Mouse (Mus musculus) embryonic facial prominence, embryonic 15.5 days (tissue): ENCODE data around the gene Tmem165. TPM values are rescaled to one million over a fixed set of nuclear protein-coding genes. Genes with fewer than 3 reads are reported as not detected.
A peak's percentile ranks its signal among the peaks of the same experiment; 100 is the strongest.

Source experiments
- ATAC-seq: fragments of 200-750 bp; cut with Nextera tagmentation; 2 replicates; pipeline ENCODE4 v1.8.0; 2017; ENCODE audit warnings: low read depth, moderate TSS enrichment; ENCODE audit not compliant: insufficient number of reproducible peaks, low FRiP score, low TSS enrichment
- H3K27ac ChIP-seq: fragments of 300-500 bp; sonication (generic); replicated peaks from 2 replicates; pipeline ENCODE4 v1.5.1; 2015; ENCODE audit warnings: mild to moderate bottlenecking, inconsistent platforms
- H3K27me3 ChIP-seq: fragments of 300-500 bp; sonication (generic); 2 replicates; pipeline ENCODE4 v1.6.1; 2015; ENCODE audit warnings: inconsistent platforms
- H3K36me3 ChIP-seq: fragments of 300-500 bp; sonication (generic); 2 replicates; pipeline ENCODE4 v1.6.1; 2015; ENCODE audit warnings: mild to moderate bottlenecking, inconsistent platforms
- H3K4me1 ChIP-seq: fragments of 300-500 bp; sonication (generic); 2 replicates; pipeline ENCODE4 v1.6.1; 2015; ENCODE audit warnings: inconsistent platforms
- H3K4me2 ChIP-seq: fragments of 300-500 bp; sonication (generic); replicated peaks from 2 replicates; pipeline ENCODE4 v1.6.1; 2015; ENCODE audit warnings: mild to moderate bottlenecking, inconsistent platforms
- H3K4me3 ChIP-seq: fragments of 300-500 bp; sonication (generic); replicated peaks from 2 replicates; pipeline ENCODE4 v1.5.1; 2015; ENCODE audit warnings: mild to moderate bottlenecking, inconsistent platforms
- H3K9ac ChIP-seq: fragments of 300-500 bp; sonication (generic); 2 replicates; pipeline ENCODE4 v1.6.1; 2015; ENCODE audit warnings: inconsistent platforms
- H3K9me3 ChIP-seq: fragments of 300-500 bp; sonication (generic); replicated peaks from 2 replicates; pipeline ENCODE4 v1.6.1; 2016; ENCODE audit warnings: inconsistent platforms
- WGBS: fragments of 180-500 bp; shearing (Covaris S2); methylation state at CpG from one replicate; pipeline ENCODE4 v1.1.7; 2015; 5-methylcytosine and 5-hydroxymethylcytosine counted together
- polyA plus RNA-seq: library from polyadenylated mRNA; unstranded; fragments of >200 nt; fragmentation: Nextera tagmentation; extraction: Ambion mirVana; gene quantifications from 2 replicates; pipeline ENCODE4 v1.2.1, GENCODE M21; 2015

Gene Tmem165
- polyA plus RNA-seq, 1 experiment from 2014 or later: 94.0 TPM

- no peak overlapping the region for H3K4me2 ChIP-seq
- 89% methylated on average over 4 of the region's 4 CpGs for WGBS
- no peak for ATAC-seq
- no peaks in the 10 kb centered on the region for H3K36me3 ChIP-seq
- H3K27me3 ChIP-seq: no peaks in the 10 kb centered on the region
- no peak overlapping the region for H3K4me3 ChIP-seq
- no peaks in the 10 kb centered on the region for H3K9me3 ChIP-seq
- H3K27ac ChIP-seq: no peak overlapping the region
- no peak overlapping the region for H3K9ac ChIP-seq
- 0 out of 2 replicates have a peak, but pooled peaks cover 6% of the 10 kb centered on the region for H3K4me1 ChIP-seq
These were observed 8.6 kb upstream of the Tmem165 start for GRCm38 (mm10) chr5:76175051-76175450.

- H3K4me2 ChIP-seq: no peak overlapping the region
- 0 out of 2 replicates have a peak, but pooled peaks cover 6% of the 10 kb centered on the region for H3K4me1 ChIP-seq
- H3K9ac ChIP-seq: no peak overlapping the region
- H3K36me3 ChIP-seq: no peaks in the 10 kb centered on the region
- ATAC-seq: no peak
- H3K27me3 ChIP-seq: no peaks in the 10 kb centered on the region
- no peaks in the 10 kb centered on the region for H3K9me3 ChIP-seq
- H3K27ac ChIP-seq: no peak overlapping the region
- 35% methylated on average over 3 of the region's 3 CpGs for WGBS
- H3K4me3 ChIP-seq: no peak overlapping the region
These were observed 7.3 kb upstream of the Tmem165 start for GRCm38 (mm10) chr5:76176411-76176810.

DNA sequence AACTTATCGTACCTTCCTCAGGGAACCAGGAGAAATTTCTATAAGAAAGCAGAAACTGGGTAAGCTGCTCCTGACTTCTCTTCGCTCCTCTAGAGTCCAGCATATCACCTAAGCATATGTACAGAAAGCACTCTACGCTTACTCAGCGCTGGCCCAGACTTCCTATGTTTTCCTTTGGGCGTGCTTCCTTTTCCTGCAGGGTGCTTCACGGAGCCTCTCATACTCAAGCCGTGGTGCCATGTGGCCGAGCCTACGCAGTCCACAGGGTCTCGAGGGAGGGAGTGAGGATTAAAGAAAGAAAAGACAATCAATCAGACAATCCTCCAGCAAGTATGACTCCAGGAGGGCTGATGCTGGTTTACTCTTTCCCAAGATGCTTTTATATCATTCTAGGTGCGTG lies 6.8 kb upstream of the Tmem165 start:
- Histone ChIP-seq H3K9me3 (no peaks in the 10 kb centered on the region), H3K27me3 (no peaks in the 10 kb centered on the region), H3K4me2 (no peak overlapping the region), H3K9ac (no peak overlapping the region), H3K36me3 (no peaks in the 10 kb centered on the region), H3K27ac (no peak overlapping the region), H3K4me3 (no peak overlapping the region), H3K4me1 (0 out of 2 replicates have a peak, but pooled peaks cover 7% of the 10 kb centered on the region)
- 55% methylated on average over 11 of the region's 11 CpGs for WGBS
- ATAC-seq: no peak

DNA sequence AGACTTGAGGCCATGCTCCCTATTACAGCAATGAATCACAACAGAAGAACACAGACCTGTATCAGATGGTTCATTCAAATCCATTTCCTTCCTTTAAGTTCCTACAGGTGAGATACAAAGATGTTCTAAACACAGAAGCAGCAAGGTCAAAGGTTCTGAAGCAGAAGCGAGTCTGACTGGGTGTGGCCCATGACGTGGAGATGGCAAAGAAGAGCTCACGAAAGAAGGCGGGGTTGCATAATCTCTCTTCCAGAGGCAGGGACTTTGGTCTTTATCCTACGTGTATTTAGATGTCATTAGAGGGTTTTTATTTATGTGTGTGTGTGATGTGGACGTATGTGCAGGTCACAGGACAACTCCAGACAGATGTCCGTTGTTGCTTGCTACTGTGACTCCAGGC lies 6.0 kb upstream of the Tmem165 start:
- no peaks in the 10 kb centered on the region for H3K36me3 ChIP-seq
- H3K4me2 ChIP-seq: no peak overlapping the region
- ATAC-seq: no peak
- H3K9ac ChIP-seq: no peak overlapping the region
- peaks cover 15% of the 10 kb centered on the region; the same call in 1 of the 2 replicates for H3K4me1 ChIP-seq
- H3K27ac ChIP-seq: no peak overlapping the region
- H3K4me3 ChIP-seq: no peak overlapping the region
- no peaks in the 10 kb centered on the region for H3K9me3 ChIP-seq
- no peaks in the 10 kb centered on the region for H3K27me3 ChIP-seq
- WGBS: 73% methylated on average over 7 of the region's 7 CpGs

GRCm38 (mm10) chr5:76179171-76179570 lies 4.5 kb upstream of the Tmem165 start:
- H3K27me3 ChIP-seq: no peaks in the 10 kb centered on the region
- no peak for ATAC-seq
- H3K9me3 ChIP-seq: no peaks in the 10 kb centered on the region
- peaks cover 23% of the 10 kb centered on the region for H3K4me1 ChIP-seq
- H3K27ac ChIP-seq: no peak overlapping the region
- H3K4me3 ChIP-seq: no peak overlapping the region
- 93% methylated on average over 5 of the region's 5 CpGs for WGBS
- H3K4me2 ChIP-seq: no peak overlapping the region
- no peak overlapping the region for H3K9ac ChIP-seq
- no peaks in the 10 kb centered on the region for H3K36me3 ChIP-seq

DNA sequence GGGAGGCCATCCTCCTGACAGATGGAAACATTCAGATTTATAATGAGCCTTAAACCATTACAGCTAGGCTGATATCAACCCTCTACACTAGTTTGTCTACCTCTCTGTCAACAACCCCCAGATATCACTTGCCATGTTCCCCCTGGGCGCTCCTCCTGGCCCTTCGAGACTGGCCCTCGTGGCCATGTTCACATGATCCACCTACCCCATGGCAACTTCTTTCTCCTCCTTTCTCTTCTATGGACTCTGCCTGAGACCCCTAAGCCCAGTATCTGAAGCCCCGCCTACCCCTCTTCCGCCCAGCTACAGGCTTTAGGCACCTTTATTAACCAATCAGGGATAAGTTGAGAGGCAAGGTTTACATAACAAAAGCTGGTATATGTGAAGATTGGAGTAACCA lies 3.9 kb upstream of the Tmem165 start:
- Histone ChIP-seq H3K9ac (no peak overlapping the region), H3K4me3 (no peak overlapping the region), H3K9me3 (no peaks in the 10 kb centered on the region), H3K4me2 (no peak overlapping the region), H3K27me3 (no peaks in the 10 kb centered on the region), H3K27ac (no peak overlapping the region), H3K4me1 (peaks cover 23% of the 10 kb centered on the region), H3K36me3 (no peaks in the 10 kb centered on the region)
- 80% methylated on average over 5 of the region's 5 CpGs for WGBS
- ATAC-seq: no peak

- Histone ChIP-seq H3K27ac (0 out of 2 replicates have a peak overlapping the region, but pooled peaks have one; percentile 41), H3K9me3 (no peaks in the 10 kb centered on the region)
These were observed 1.4 kb upstream of the Tmem165 start for GRCm38 (mm10) chr5:76182326-76182725.

DNA sequence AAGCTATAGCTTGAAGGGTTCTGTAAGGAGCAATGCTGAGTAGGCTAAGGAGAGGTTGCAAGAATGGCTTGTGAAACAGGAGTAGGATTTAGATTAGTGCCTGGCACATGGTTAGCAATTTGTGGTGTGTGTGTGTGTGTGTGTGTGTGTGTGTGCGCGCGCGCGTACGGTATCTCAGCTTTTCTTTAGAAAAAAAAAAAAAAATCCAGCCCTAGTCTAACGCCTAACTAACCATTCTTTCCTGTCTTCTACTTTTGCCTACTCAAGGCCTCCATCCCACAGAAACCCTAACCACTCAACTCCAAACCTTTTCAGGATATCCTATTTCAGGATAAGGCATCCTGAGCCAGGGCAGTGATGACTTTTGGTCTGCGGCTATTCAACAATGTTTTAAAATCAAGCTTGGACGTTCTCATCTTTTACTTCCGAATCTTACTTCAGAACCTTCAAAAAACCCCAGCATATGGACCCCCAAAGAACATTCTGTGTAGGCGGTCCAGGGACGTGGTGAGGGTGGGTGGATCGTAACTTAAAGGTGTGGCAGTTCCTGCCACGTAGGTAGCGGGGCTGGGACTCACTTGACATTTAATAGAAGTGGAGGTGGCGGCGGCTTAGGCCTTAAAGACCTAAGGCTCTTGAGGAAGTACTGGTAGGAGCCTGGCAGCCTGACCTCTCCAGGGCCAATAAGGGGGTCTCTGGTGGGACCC lies 484 bp upstream of the Tmem165 start:
- peaks cover 30% of the 10 kb centered on the region for H3K4me1 ChIP-seq
- H3K27me3 ChIP-seq: no peaks in the 10 kb centered on the region
- H3K36me3 ChIP-seq: no peaks in the 10 kb centered on the region
- no peaks in the 10 kb centered on the region for H3K9me3 ChIP-seq
- peak; percentile 31 for ATAC-seq
- peak overlapping the region; percentile 77 for H3K4me2 ChIP-seq
- peak overlapping the region; percentile 94 for H3K4me3 ChIP-seq
- H3K27ac ChIP-seq: peak overlapping the region; percentile 96; the same call in 1 of the 2 replicates
- peak overlapping the region; percentile 87 for H3K9ac ChIP-seq
- 33% methylated on average over 17 of the region's 17 CpGs for WGBS

More at GRCm38 (mm10) chr5:76182326-76182725, 1.4 kb upstream of the Tmem165 start:
- H3K27me3 ChIP-seq: no peaks in the 10 kb centered on the region
- 21% methylated on average over 3 of the region's 3 CpGs for WGBS
- no peak for ATAC-seq
- no peak overlapping the region for H3K4me2 ChIP-seq
- H3K36me3 ChIP-seq: no peaks in the 10 kb centered on the region
- peaks cover 30% of the 10 kb centered on the region for H3K4me1 ChIP-seq
- no peak overlapping the region for H3K4me3 ChIP-seq
- H3K9ac ChIP-seq: no peak overlapping the region

DNA sequence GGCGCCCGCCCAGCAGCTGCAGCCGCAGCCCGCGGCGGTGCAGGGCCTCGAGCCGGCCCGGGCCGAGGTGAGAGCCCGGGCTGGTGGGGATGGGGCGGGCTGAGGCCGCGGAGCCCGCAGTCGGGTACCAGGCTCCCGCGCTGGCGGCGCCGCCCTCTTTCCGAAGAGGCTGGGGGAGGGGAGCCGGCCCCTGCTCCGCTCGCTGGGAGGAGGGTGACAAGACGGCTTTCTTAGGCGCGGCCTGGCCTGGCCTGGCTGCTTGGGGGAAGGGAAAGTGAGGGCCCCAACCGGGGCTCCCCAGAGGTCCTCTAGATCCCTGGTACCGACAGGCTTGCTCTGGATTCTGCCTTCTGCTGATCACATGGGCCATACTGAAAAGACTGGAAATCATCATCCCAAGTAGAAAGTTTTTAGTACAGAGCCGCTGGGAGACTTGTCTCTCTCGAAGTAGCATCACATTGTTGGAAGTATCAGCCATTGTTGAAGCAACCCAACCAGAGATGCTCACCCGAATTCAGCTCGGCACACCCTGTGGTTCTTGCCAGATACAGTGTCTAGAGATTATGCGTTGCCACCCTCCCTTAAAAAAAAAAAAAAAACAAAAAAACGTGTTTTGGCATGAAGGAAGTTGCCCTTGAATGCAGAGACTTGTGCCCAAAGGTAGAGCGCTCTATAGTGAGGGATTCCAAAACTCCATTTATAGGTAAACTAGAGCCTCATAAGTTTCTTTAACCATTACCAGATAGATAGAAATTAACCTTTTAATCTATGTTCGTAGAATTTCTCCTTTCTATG lies 803 bp downstream of the Tmem165 start:
- H3K4me3 ChIP-seq: peak overlapping the region; percentile 94
- 3% methylated on average over 37 of the region's 38 CpGs for WGBS
- H3K9me3 ChIP-seq: no peaks in the 10 kb centered on the region
- ATAC-seq: peak; percentile 86
- H3K4me2 ChIP-seq: peak overlapping the region; percentile 77
- H3K4me1 ChIP-seq: peaks cover 30% of the 10 kb centered on the region
- H3K27me3 ChIP-seq: no peaks in the 10 kb centered on the region
- no peaks in the 10 kb centered on the region for H3K36me3 ChIP-seq
- H3K27ac ChIP-seq: peak overlapping the region; percentile 96
- peak overlapping the region; percentile 87 for H3K9ac ChIP-seq

DNA sequence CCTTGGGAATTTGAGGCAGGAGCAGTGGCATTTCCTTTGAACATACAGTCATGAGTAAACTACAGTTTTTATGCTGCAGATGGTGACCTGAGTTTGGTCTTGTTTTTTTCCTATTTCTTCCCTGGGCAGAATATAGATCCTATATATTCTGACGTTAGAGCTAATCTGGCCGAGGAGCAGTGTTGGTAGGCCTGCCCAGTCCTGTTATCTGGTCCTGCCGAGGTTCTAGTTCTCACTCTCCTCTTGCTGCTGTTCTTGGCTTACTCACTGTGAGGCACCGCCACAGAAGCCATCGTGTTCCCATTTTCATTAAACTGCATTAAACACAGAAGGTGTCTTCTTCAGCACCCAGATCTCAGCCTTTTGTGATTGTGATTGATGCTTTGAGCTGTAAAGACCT lies 4.2 kb downstream of the Tmem165 start:
- Histone ChIP-seq H3K27ac (no peak overlapping the region), H3K27me3 (no peaks in the 10 kb centered on the region), H3K4me2 (no peak overlapping the region), H3K9ac (no peak overlapping the region), H3K4me1 (peaks cover 23% of the 10 kb centered on the region), H3K4me3 (no peak overlapping the region), H3K9me3 (no peaks in the 10 kb centered on the region), H3K36me3 (no peaks in the 10 kb centered on the region)
- WGBS: 77% methylated on average over 5 of the region's 5 CpGs
- no peak for ATAC-seq

DNA sequence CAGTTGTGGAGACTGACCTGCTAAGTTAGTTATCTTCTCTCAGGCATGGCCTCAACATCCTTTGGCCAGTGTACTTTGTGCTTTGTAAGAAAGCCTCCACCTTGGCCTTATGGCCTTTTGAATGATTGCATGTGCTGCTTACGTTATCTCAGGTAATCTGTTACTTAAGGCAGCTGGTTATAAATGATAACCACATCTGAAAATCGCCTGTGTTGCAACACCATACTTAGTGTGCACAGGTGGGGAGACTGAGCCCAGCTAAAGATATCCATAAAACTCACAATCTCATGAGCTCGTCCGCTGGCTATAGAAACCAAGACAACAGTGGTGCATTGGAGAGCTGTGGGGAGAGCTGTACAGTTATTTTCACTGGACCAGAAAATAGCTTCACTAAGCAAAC lies 6.9 kb downstream of the Tmem165 start:
- WGBS: 92% methylated on average over 4 of the region's 4 CpGs
- ATAC-seq: no peak
- no peak overlapping the region for H3K4me2 ChIP-seq

More for the DNA sequence above, 6.9 kb downstream of the Tmem165 start:
- Histone ChIP-seq H3K9me3 (no peaks in the 10 kb centered on the region), H3K4me3 (no peak overlapping the region), H3K9ac (no peak overlapping the region), H3K4me1 (peaks cover 13% of the 10 kb centered on the region), H3K36me3 (peaks cover 10% of the 10 kb centered on the region; the same call in 1 of the 2 replicates), H3K27ac (no peak overlapping the region), H3K27me3 (no peaks in the 10 kb centered on the region)
